Mouse (Mus musculus): ENCODE measurements around the gene Glis3. TPM values are rescaled to one million over a fixed set of nuclear protein-coding genes. Genes with fewer than 3 reads are reported as not detected.

Glis3 gene
- total RNA-seq, 1 experiment, result 3.3 TPM

DNA sequence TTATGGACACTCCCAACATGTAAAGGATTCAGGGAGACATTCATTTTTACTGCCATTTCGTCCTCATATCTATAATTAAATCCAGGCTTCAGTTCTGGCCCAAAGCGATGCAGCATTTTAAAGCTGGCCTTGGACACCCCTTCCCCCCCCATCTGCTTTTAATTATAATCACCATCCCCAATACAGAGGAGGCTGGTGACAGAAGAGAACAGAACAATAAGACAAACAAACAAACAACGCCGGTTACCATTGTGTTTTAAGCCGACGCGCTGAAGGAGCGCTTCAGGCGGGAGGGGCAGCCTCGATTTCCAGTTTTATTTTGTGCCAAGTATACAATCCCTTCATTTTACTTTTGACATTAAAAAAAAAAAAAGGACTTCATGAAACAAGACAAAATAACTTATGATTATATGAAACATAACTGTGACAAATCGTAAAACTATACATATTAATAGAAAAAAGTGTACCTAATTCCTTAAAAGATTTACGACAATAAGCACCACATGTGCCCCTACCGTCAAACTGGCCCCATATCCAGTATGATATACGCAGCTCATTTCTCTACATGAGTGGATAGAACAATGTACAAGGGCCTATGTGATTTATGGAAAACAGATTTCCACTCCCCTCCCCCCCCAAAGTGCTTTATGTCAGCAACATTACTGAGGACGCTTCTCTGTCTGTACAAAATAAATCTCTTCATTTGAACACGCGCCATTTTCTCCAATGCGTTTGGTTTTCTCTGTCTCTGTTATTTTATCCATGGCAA, 420.8 kb downstream of the Glis3 start:
- H3K36me3 ChIP-seq (ENCODE audit: control insufficient read depth, insufficient read depth, low read length, poor library complexity, severe bottlenecking), result no peaks in the 10 kb centered on the region
- H3K9ac ChIP-seq (ENCODE audit: insufficient read depth, low read depth, low read length, poor library complexity, severe bottlenecking), result no peak overlapping the region
- H3K9me3 ChIP-seq (ENCODE audit: control insufficient read depth, insufficient read depth, low read depth, low read length), result no peaks in the 10 kb centered on the region
- TF ChIP-seq HCFC1 (IDR thresholded peaks at IDR 0.05; ENCODE audit: borderline replicate concordance, insufficient read depth, low read length), result no peak
- TF ChIP-seq ZNF384 (IDR thresholded peaks at IDR 0.05; ENCODE audit: low read depth, low read length), result no peak
- no peak for TF ChIP-seq ZC3H11A (IDR thresholded peaks at IDR 0.05; ENCODE audit: borderline replicate concordance, low read depth, low read length)
- H3K27ac ChIP-seq (ENCODE audit: insufficient read depth, low read depth, low read length, poor library complexity, severe bottlenecking), result no peak overlapping the region
- H3K4me3 ChIP-seq (ENCODE audit: insufficient read depth in 1 of 2, low read depth in 1 of 2, low read length in 2 of 2, poor library complexity in 1 of 2, severe bottlenecking in 1 of 2), result no peak overlapping the region
- H3K4me1 ChIP-seq (ENCODE audit: control insufficient read depth in 2 of 2, insufficient read depth in 2 of 2, low read length in 2 of 2, poor library complexity in 1 of 2), result no peaks in the 10 kb centered on the region
- no peak for DNase-seq (ENCODE audit: low read depth, low spot score)
- in situ Hi-C loops (cut with MboI; ENCODE audit: low sequenced_read_pairs in 2 of 2, unreplicated experiment in 2 of 2), result no loop called here

DNA sequence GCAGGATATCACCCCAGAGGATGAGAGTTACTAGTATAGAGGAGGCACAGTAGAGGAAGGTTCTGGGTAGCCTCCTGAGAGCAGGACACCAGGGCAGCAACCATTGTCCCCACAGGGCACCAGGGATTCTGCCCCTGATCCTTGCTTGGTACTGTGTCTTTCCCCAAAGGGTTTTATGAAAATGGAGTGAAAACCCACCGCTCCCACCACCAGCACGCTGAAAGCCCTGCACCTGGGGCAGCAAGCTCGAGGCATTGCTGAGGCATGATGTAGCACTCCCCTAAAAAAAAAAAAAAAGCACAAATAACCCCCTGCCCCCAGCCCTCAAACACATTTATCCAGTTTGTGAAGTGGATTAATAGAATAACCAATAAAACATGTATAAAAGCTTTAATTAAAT, 421.4 kb downstream of the Glis3 start:
- no peak overlapping the region for H3K4me3 ChIP-seq (ENCODE audit: insufficient read depth in 1 of 2, low read depth in 1 of 2, low read length in 2 of 2, poor library complexity in 1 of 2, severe bottlenecking in 1 of 2)
- no peaks in the 10 kb centered on the region for H3K4me1 ChIP-seq (ENCODE audit: control insufficient read depth in 2 of 2, insufficient read depth in 2 of 2, low read length in 2 of 2, poor library complexity in 1 of 2)
- TF ChIP-seq CHD2 (IDR thresholded peaks at IDR 0.05; ENCODE audit: low read depth, low read length) (no peak), MAFK (IDR thresholded peaks at IDR 0.05; ENCODE audit: insufficient read depth, low read depth, low read length) (no peak), ZC3H11A (IDR thresholded peaks at IDR 0.05; ENCODE audit: borderline replicate concordance, low read depth, low read length) (no peak), ZNF384 (IDR thresholded peaks at IDR 0.05; ENCODE audit: low read depth, low read length) (no peak), HCFC1 (IDR thresholded peaks at IDR 0.05; ENCODE audit: borderline replicate concordance, insufficient read depth, low read length) (no peak)
- H3K9me3 ChIP-seq (ENCODE audit: control insufficient read depth, insufficient read depth, low read depth, low read length), result no peaks in the 10 kb centered on the region
- no peaks in the 10 kb centered on the region for H3K36me3 ChIP-seq (ENCODE audit: control insufficient read depth, insufficient read depth, low read length, poor library complexity, severe bottlenecking)
- H3K9ac ChIP-seq (ENCODE audit: insufficient read depth, low read depth, low read length, poor library complexity, severe bottlenecking), result no peak overlapping the region
- in situ Hi-C loops (cut with MboI; ENCODE audit: low sequenced_read_pairs in 2 of 2, unreplicated experiment in 2 of 2), result no loop called here
- no peak for DNase-seq (ENCODE audit: low read depth, low spot score)
- no peak overlapping the region for H3K27ac ChIP-seq (ENCODE audit: insufficient read depth, low read depth, low read length, poor library complexity, severe bottlenecking)

DNA sequence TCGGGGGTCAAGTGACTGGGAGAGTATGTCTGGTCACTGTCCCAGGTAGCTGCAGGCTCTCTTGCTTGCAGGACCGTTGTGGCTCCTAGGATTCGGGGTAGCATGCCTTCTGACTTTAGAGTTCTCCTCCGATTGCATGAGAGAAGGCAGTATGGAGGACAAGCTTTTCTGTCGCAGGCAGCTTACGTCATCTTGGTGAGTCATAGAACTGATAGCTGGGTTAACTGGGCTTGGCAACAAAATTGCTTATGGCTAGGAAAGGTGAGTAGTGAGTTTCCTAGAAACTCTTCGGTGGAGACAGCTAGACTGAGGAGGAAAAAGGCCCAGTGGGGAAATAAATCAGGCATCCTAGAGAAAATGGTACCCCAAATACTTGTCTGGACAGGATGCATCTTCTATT, 432.5 kb downstream of the Glis3 start:
- TF ChIP-seq HCFC1 (IDR thresholded peaks at IDR 0.05; ENCODE audit: borderline replicate concordance, insufficient read depth, low read length) (no peak), ZNF384 (IDR thresholded peaks at IDR 0.05; ENCODE audit: low read depth, low read length) (no peak), ZC3H11A (IDR thresholded peaks at IDR 0.05; ENCODE audit: borderline replicate concordance, low read depth, low read length) (no peak), CHD2 (IDR thresholded peaks at IDR 0.05; ENCODE audit: low read depth, low read length) (no peak), MAFK (IDR thresholded peaks at IDR 0.05; ENCODE audit: insufficient read depth, low read depth, low read length) (no peak)
- Histone ChIP-seq H3K4me3 (ENCODE audit: insufficient read depth in 1 of 2, low read depth in 1 of 2, low read length in 2 of 2, poor library complexity in 1 of 2, severe bottlenecking in 1 of 2) (no peak overlapping the region), H3K36me3 (ENCODE audit: control insufficient read depth, insufficient read depth, low read length, poor library complexity, severe bottlenecking) (no peaks in the 10 kb centered on the region), H3K4me1 (ENCODE audit: control insufficient read depth in 2 of 2, insufficient read depth in 2 of 2, low read length in 2 of 2, poor library complexity in 1 of 2) (no peaks in the 10 kb centered on the region), H3K27ac (ENCODE audit: insufficient read depth, low read depth, low read length, poor library complexity, severe bottlenecking) (no peak overlapping the region), H3K9me3 (ENCODE audit: control insufficient read depth, insufficient read depth, low read depth, low read length) (no peaks in the 10 kb centered on the region), H3K9ac (ENCODE audit: insufficient read depth, low read depth, low read length, poor library complexity, severe bottlenecking) (no peak overlapping the region)
- DNase-seq (ENCODE audit: low read depth, low spot score), result no peak
- in situ Hi-C loops (cut with MboI; ENCODE audit: low sequenced_read_pairs in 2 of 2, unreplicated experiment in 2 of 2), result no loop called here

DNA sequence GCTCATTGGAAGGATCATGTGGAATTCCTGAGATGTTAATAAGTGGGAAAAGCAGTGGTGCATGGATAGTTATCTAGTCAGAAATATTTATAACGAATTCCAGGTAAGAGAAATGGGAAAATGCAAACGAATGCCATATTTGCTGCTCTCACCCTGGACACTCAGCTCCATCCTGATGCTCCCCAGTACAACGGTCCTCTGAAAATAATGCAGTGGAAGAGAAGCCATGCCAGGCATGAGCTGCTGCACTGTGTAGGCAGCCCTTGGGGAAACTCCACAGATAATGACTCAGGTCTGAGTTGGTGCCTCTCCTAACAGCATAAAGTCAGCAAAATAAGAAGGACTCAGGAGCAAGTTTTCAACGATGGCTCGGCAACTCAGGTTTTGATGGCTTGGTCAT, 433.7 kb downstream of the Glis3 start:
- in situ Hi-C loops (cut with MboI; ENCODE audit: low sequenced_read_pairs in 2 of 2, unreplicated experiment in 2 of 2), result no loop called here
- no peak overlapping the region for H3K9ac ChIP-seq (ENCODE audit: insufficient read depth, low read depth, low read length, poor library complexity, severe bottlenecking)
- no peaks in the 10 kb centered on the region for H3K9me3 ChIP-seq (ENCODE audit: control insufficient read depth, insufficient read depth, low read depth, low read length)
- H3K4me1 ChIP-seq (ENCODE audit: control insufficient read depth in 2 of 2, insufficient read depth in 2 of 2, low read length in 2 of 2, poor library complexity in 1 of 2), result no peaks in the 10 kb centered on the region
- no peak overlapping the region for H3K4me3 ChIP-seq (ENCODE audit: insufficient read depth in 1 of 2, low read depth in 1 of 2, low read length in 2 of 2, poor library complexity in 1 of 2, severe bottlenecking in 1 of 2)
- H3K36me3 ChIP-seq (ENCODE audit: control insufficient read depth, insufficient read depth, low read length, poor library complexity, severe bottlenecking), result no peaks in the 10 kb centered on the region
- no peak for DNase-seq (ENCODE audit: low read depth, low spot score)
- no peak overlapping the region for H3K27ac ChIP-seq (ENCODE audit: insufficient read depth, low read depth, low read length, poor library complexity, severe bottlenecking)
- TF ChIP-seq MAFK (IDR thresholded peaks at IDR 0.05; ENCODE audit: insufficient read depth, low read depth, low read length) (no peak), HCFC1 (IDR thresholded peaks at IDR 0.05; ENCODE audit: borderline replicate concordance, insufficient read depth, low read length) (no peak), CHD2 (IDR thresholded peaks at IDR 0.05; ENCODE audit: low read depth, low read length) (no peak), ZC3H11A (IDR thresholded peaks at IDR 0.05; ENCODE audit: borderline replicate concordance, low read depth, low read length) (no peak), ZNF384 (IDR thresholded peaks at IDR 0.05; ENCODE audit: low read depth, low read length) (no peak)

Measured in ES-E14 (cell line).